Mouse (Mus musculus) testis, adult 2 months (tissue): ENCODE measurements around the gene Klf11.

Experiments used
- CTCF ChIP-seq: fragments of 200-500 bp; IDR thresholded peaks from 2 replicates; pipeline ENCODE4 v1.5.1; 2012; ENCODE audit warnings: low read depth, mild to moderate bottlenecking, inconsistent platforms, low read length, moderate library complexity; ENCODE audit not compliant: control insufficient read depth, insufficient read depth, insufficient replicate concordance
- POLR2A ChIP-seq: fragments of 200-500 bp; IDR thresholded peaks from 2 replicates; pipeline ENCODE4 v1.6.1; 2012; ENCODE audit warnings: low read depth, mild to moderate bottlenecking, inconsistent platforms, low read length, moderate library complexity; ENCODE audit not compliant: control insufficient read depth

DNA sequence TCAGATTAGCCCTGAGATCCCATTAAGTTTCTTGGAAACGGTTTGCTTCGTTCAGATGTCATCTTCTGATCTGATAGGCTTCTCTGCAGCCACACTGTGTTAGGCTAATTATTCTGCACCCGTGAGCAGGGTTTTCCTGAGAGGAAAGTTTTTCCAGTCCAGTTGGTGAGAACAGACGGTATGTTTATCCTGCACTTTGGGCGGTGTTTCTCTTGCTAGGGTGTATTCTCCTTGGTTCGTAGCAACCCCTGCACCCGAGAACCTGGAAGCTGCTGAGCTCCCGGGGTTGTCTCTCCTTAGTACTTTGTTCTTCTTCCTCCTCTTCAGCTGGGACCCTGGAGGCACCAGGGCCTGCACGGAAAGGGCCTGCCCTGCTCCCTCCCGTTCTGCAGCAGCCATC is 44.9 kb upstream of the Klf11 start:
- TF ChIP-seq CTCF (no peak), POLR2A (no peak)
